Mouse (Mus musculus): ENCODE measurements at regions not wholly inside any gene's neighbourhood (a gene's known extent, or its start where the extent isn't known, plus 50 kb on each side); places are given as distances from the start of the nearest gene placed in this dataset.

- TF ChIP-seq GATA1 (IDR thresholded peaks at IDR 0.05; ENCODE audit: borderline replicate concordance, low read length) = no peak
- TF ChIP-seq FLI1 (IDR thresholded peaks at IDR 0.05; ENCODE audit: low read length) = no peak
Observed at GRCm38 (mm10) chr12:32286652-32287051, 78.2 kb upstream of the Pik3cg start.
